Mouse (Mus musculus): Measurements from ENCODE around the gene Mrgpre. TPM values are rescaled to one million over a fixed set of nuclear protein-coding genes. Genes with fewer than 3 reads are reported as not detected.

Mrgpre gene
- total RNA-seq, 2 experiments from 2014 or later, result 0.38 TPM; not detected in 1

DNA sequence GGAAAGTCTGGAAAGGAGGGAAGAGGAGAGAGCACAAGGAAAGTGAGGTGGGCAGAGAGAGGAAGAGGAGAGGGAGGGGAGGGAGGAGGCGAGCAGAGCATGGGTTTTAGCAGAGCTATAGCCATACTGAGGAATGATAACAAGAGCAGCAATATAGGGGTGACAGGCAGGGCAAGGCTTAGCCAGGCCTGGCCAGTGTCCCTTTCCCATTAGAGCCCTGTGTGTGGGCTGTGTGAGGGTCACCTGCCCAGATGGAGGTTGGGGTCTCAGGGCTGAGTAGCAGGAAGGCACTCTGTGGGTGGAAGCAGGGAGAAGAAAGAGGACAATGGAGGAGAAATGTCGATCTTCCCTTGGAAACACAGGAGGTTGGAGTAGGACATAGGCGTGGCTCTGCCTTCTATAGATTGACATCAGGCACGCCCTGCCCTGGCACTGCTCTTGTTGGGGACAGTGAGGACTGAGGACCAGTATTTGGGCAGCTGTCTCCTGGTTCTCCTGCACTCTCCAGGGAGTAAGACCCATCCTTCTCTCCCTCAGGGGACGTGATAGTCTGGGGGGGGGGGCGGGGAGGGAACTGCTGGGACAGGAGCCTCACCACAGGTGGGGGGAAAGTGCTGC, 813 bp downstream of the Mrgpre start:
- ATAC-seq (replicated peaks; ENCODE audit: low FRiP score, poor library complexity, severe bottlenecking), result 0 out of 2 replicates have a peak, but pooled peaks have one; percentile 36

- ATAC-seq (replicated peaks; ENCODE audit: low FRiP score, poor library complexity, severe bottlenecking), result no peak
Measured at GRCm38 (mm10) chr7:143777375-143777774, 6.9 kb downstream of the Mrgpre start.

- ATAC-seq (replicated peaks; ENCODE audit: low FRiP score, poor library complexity, severe bottlenecking), result no peak
Measured at GRCm38 (mm10) chr7:143776137-143776536, 8.2 kb downstream of the Mrgpre start.

- no peak for ATAC-seq (replicated peaks; ENCODE audit: low FRiP score, poor library complexity, severe bottlenecking)
Measured at GRCm38 (mm10) chr7:143769461-143769860, 14.8 kb downstream of the Mrgpre start.

DNA sequence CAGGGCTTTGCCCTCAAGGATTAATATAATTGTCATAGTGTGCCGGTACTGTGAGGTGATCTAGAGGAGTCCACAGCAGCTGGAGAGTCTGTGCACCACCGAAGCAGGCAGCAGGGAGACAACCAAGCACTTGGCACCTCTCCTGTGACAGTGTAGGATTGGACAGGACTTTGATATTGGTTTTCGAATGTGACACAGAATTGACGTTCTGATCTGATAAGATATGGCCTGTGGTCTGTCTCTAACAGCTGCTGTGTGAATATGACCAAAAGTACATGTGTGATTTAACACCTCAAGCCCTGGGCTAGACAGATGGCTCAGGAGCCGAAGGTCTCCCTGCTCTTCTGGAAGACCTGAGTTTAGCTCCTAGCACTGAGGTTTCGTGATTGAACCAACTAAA, 16.0 kb downstream of the Mrgpre start:
- ATAC-seq (replicated peaks; ENCODE audit: low FRiP score, poor library complexity, severe bottlenecking), result no peak

GRCm38 (mm10) chr7:143766893-143767292, 17.4 kb downstream of the Mrgpre start, which contains the start of gene Mrgprg:
Mrgprg (minus strand) TSS chr7:143766993.
- no peak for ATAC-seq (replicated peaks; ENCODE audit: low FRiP score, poor library complexity, severe bottlenecking)

- ATAC-seq (replicated peaks; ENCODE audit: low FRiP score, poor library complexity, severe bottlenecking), result no peak
Measured at GRCm38 (mm10) chr7:143764876-143765530, 19.3 kb downstream of the Mrgpre start.

DNA sequence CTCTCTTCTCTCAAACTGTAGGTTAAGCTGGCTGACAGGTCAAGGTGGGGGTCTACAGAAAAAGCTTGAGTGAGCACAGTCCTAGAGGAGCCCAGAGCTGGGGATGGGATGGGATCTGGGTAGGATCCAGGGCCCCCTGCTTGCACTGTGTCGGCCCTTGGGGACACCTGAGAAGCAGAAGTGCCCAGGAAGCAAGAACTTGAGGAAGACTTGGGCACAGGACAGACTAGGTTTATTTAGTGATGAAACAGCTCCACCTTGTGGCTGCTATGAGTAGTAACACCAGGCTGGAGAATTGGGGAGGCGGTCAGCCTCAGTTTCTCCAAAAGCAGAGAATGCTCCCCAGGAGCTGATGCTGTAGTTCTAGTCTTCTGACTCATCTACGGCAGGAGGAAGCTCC, 20.5 kb downstream of the Mrgpre start:
- peak; percentile 44; the same call in 1 of the 2 replicates for ATAC-seq (replicated peaks; ENCODE audit: low FRiP score, poor library complexity, severe bottlenecking)

DNA sequence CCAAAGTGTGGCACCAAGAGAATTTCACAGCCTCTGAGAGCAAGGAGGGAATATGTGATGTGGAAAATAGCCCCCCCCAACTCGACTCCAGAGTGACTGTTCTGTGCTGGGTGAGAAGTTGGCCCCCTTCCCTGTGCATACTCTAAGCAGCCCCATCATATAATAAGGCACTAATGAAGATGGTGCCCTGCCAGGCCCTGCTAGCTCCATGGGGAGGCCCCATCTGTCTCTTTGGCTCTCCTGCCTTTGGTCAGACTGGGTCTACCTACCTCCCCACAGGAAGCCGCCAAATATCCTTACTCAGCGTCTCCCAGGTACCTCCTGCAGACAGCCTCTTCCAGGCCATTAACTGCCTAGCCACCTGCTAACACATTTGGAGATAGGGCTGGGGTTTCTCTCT, 25.3 kb downstream of the Mrgpre start:
- no peak for ATAC-seq (replicated peaks; ENCODE audit: low FRiP score, poor library complexity, severe bottlenecking)

GRCm38 (mm10) chr7:143757696-143758095, 26.6 kb downstream of the Mrgpre start:
- no peak for ATAC-seq (replicated peaks; ENCODE audit: low FRiP score, poor library complexity, severe bottlenecking)

GRCm38 (mm10) chr7:143757027-143757390, 27.3 kb downstream of the Mrgpre start:
- peak; percentile 58 for ATAC-seq (replicated peaks; ENCODE audit: low FRiP score, poor library complexity, severe bottlenecking)

GRCm38 (mm10) chr7:143756125-143757026, 27.9 kb downstream of the Mrgpre start, which contains the start of gene Osbpl5:
Osbpl5 (minus strand) TSS chr7:143756985.
- no peak for ATAC-seq (replicated peaks; ENCODE audit: low FRiP score, poor library complexity, severe bottlenecking)

DNA sequence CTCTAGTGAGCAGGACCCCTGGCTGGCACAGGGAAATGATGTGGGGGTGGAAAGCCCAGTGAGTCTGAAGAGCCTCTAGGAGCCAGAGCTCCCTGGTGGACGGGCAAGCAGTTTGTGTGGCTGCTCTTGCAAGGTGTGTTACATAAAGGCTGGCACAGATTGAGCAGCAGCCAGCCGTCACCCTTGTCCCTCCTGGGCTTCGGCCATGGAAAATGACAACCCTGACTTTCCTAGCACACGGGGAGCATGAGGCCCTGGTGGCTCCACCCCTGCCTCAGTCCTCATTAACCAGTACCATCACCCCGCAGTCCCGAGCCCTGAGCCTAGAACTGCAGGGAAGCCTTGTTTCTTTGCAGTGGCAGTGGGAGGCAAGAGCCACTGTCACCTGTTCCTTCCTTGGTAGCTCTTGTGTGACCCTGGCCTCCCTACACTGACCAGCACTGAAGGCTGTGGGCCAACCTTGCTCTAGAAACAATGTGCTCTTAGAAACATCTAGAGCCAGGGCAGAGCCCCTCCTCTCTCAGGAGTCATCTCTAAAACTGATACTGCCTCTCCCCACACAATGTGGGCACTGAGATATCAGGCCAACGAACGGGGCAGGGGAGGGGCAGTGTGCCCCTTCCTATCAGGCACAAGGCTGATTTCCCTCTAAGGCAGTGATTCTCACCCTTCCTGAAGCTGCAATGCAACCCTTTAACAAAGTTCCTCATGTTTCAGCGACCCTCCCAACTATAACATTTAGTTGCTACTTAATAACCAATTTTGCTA, 28.8 kb downstream of the Mrgpre start:
- no peak for ATAC-seq (replicated peaks; ENCODE audit: low FRiP score, poor library complexity, severe bottlenecking)

DNA sequence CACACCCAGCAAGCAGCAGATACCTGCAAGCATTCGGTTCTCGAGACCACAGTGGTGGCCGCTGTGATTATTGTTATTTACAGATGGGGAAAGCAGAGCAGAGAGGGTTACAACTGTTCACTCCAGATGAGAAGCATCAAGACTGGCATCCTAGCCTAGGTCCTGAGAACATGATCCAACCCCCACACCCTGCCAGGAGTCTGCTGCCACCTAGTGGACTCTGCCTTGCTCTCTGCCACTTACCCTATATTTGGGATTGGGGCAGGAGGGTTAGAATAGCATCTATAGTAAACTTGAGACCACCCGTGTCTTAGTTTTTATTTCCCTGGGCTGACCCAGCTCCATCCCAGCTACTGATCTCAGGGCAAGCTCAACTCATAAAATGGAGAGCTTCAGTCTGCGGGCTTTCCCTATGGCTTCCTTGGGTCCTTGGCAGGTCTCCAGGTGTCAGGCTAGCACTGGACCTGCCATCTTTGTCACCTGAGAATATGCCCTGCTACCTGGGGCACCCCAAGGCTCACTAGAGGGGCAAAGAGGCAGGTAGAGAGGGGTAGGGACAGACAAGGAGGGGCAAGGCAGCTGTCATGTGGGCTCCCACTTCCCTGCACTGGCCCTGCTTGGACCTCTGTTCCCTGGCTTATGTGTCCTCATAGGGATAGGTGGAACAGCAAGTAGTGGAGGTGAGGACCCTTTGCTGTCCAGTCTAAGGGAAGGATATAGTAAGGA, 30.1 kb downstream of the Mrgpre start:
- ATAC-seq (replicated peaks; ENCODE audit: low FRiP score, poor library complexity, severe bottlenecking), result 0 out of 2 replicates have a peak, but pooled peaks have one; percentile 35

DNA sequence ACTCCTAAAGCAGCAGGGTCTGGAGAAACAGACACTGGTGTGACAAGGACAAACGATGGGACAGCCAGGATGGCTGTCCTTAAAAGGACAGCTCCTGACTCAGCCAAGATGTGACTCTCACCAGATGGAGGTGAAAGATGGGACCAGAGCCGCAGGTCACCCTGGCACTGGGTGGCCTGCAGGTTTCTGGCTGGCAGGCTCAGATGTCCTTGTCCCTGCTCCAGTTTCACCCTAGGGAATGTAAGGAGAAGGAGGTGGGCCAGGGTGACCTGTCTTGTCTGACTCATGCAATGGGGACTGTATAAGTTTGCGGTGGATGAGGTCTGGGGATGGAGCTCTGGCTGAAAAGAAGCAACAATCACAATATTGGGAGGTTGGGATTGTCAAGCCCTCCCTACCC, 31.7 kb downstream of the Mrgpre start:
- no peak for ATAC-seq (replicated peaks; ENCODE audit: low FRiP score, poor library complexity, severe bottlenecking)

DNA sequence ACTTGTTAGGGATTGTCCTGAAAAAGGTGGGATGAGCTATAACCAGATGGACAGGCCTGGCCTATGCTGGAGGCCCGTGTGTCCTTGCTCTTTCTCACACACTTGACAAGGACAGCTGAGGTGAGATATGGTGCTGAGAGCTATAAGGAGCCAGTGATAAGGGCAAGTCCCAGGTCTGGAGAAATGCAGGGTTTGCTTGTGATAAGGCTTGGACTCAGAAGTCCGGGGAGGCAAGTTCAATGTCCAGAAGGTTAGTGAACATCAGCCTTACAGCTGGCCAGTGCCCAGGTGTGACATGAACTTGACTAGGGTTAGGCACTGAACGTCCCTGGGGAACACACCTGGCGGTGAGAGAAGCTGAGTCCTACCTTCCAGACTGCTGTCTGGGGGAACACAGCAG, 32.2 kb downstream of the Mrgpre start:
- no peak for ATAC-seq (replicated peaks; ENCODE audit: low FRiP score, poor library complexity, severe bottlenecking)

GRCm38 (mm10) chr7:143751380-143751779, 32.9 kb downstream of the Mrgpre start:
- no peak for ATAC-seq (replicated peaks; ENCODE audit: low FRiP score, poor library complexity, severe bottlenecking)

GRCm38 (mm10) chr7:143749045-143749444, 35.3 kb downstream of the Mrgpre start:
- ATAC-seq (replicated peaks; ENCODE audit: low FRiP score, poor library complexity, severe bottlenecking), result no peak
